Mouse (Mus musculus) left cerebral cortex, adult 2 months (tissue): Measurements from ENCODE around the gene Prdm11. TPM values are rescaled to one million over a fixed set of nuclear protein-coding genes. Genes with fewer than 3 reads are reported as not detected.
A peak's percentile ranks its signal among the peaks of the same experiment; 100 is the strongest.

Source experiments
- DNase-seq, 2 experiments: peaks; one replicate each; pipeline ENCODE4 v3.0.0; 2021 to 2022; ENCODE audit warnings: low spot score in 2 of 2, mixed read lengths in 1 of 2; ENCODE audit errors: extremely low spot score in 1 of 2
- H3K27ac ChIP-seq: fragments of 200-600 bp; 2 replicates; pipeline ENCODE4 v1.8.1; 2022
- H3K4me3 ChIP-seq: fragments of 200-600 bp; 2 replicates; pipeline ENCODE4 v1.8.1; 2022
- CTCF ChIP-seq: fragments of 200-600 bp; IDR thresholded peaks from 2 replicates; pipeline ENCODE4 v1.8.1; 2022; ENCODE audit warnings: antibody characterized with exemption, mild to moderate bottlenecking, moderate library complexity
- intact Hi-C: fragments of 180-260 bp; cut with DNase I; formaldehyde crosslinking; loops from one replicate; pipeline ENCODE4 v1.15.1; 2025
- long read RNA-seq, 2 experiments: library from polyadenylated mRNA; stranded (forward); transcript quantifications; one replicate each; pipeline ENCODE4 v2.0.0; 2021; ENCODE audit warnings: borderline mapping rate in 2 of 2
- total RNA-seq, 2 experiments: library from RNA; stranded (reverse); gene quantifications; 2 replicates each; pipeline ENCODE4 v1.2.3; 2021

Prdm11 gene
- 10 to 100 TPM; 24.7 to 24.8 TPM for total RNA-seq
- long read RNA-seq, experiment 1, partial matches to known transcripts, result 0 of 5 reads
- long read RNA-seq, experiment 1, other reads (novel, unspliced or antisense), result 4 of 5 reads
- long read RNA-seq, experiment 2, partial matches to known transcripts, result 1 of 2 reads
- long read RNA-seq, experiment 2, other reads (novel, unspliced or antisense), result 1 of 2 reads

- peak; percentile 33 to 41 for DNase-seq
- intact Hi-C loops, result no loop called here
- no peak for TF ChIP-seq CTCF
- H3K4me3 ChIP-seq, result peak within 1 kb of the TSS; percentile 84
- peak within 1 kb of the TSS; percentile 94 for H3K27ac ChIP-seq
Measured at GRCm38 (mm10) chr2:93045818-93046508, at the start of gene Prdm11. Gene Prdm11, minus strand, starts transcription at chr2:93046167.

DNA sequence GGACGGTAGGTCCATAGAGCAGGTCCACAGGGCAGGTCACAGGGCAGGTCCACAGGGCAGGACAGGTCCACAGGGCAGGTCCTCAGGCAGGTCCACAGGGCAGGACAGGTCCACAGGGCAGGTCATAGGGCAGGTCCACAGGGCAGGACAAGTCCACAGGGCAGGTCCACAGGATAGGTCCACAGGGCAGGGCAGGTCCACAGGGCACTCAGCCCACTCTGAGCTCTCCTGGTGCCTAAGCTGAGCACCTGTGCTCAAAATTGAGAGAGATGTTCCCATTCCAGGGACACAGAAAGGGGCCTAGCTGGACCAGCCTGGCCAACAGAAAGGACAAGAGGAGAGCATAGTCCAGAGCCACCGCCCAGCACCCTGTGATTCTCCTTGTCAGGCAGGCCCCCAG is 46.4 kb upstream of the Prdm11 start:
- no peak for DNase-seq
- Histone ChIP-seq H3K4me3 (no peak overlapping the region), H3K27ac (no peak overlapping the region)
- intact Hi-C loops, result no loop called here
- TF ChIP-seq CTCF, result no peak

- no peak for DNase-seq
- Histone ChIP-seq H3K4me3 (no peak overlapping the region), H3K27ac (no peak overlapping the region)
- intact Hi-C loops, result no loop called here
- no peak for TF ChIP-seq CTCF
Measured at GRCm38 (mm10) chr2:93091679-93092078, 45.7 kb upstream of the Prdm11 start.

DNA sequence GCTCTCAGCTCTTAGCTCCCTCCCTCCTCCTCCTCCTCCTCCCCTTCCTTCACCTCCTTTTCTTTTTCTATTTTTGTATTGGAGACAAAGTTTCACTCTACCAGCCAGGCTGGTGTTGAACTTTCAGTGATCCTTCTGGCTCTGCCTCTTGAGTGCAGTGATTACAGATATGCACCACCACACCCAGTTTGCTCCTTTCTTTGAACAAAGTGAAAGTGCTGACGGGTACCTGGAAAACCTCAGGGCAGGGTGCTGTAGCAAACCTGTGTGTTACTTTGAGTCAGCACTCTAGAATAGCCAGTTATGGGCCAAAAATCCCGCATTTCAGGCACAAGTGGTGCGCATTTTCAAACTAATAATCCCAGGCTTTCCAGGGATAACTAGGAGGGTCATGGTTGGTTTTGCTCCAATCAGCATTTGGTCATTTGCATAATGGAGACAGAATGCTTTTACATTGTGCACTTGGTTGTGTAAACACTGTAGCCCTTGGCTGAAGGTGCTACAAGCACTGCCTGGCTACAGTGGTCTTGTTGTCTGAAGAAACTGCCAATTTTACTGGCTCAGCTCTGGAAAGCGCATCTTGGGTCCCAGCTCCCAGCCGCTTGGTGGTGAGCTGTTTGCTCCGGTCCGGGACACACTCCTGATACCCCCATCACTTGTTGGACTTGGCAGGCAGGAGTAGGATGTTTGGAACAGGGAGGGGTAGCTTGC is 43.6 kb upstream of the Prdm11 start:
- H3K4me3 ChIP-seq, result no peak overlapping the region
- H3K27ac ChIP-seq, result no peak overlapping the region
- DNase-seq, result no peak
- intact Hi-C loops, result no loop called here
- no peak for TF ChIP-seq CTCF

GRCm38 (mm10) chr2:93088006-93088405 is 42.0 kb upstream of the Prdm11 start:
- H3K4me3 ChIP-seq, result no peak overlapping the region
- intact Hi-C loops, result no loop called here
- TF ChIP-seq CTCF, result no peak
- DNase-seq, result no peak
- no peak overlapping the region for H3K27ac ChIP-seq

- Histone ChIP-seq H3K27ac (peak overlapping the region; percentile 78), H3K4me3 (no peak overlapping the region)
- no peak for TF ChIP-seq CTCF
- DNase-seq, result peak; percentile 71 to 85
- intact Hi-C loops, result no loop called here
Measured at GRCm38 (mm10) chr2:93085291-93086027, 39.5 kb upstream of the Prdm11 start.

DNA sequence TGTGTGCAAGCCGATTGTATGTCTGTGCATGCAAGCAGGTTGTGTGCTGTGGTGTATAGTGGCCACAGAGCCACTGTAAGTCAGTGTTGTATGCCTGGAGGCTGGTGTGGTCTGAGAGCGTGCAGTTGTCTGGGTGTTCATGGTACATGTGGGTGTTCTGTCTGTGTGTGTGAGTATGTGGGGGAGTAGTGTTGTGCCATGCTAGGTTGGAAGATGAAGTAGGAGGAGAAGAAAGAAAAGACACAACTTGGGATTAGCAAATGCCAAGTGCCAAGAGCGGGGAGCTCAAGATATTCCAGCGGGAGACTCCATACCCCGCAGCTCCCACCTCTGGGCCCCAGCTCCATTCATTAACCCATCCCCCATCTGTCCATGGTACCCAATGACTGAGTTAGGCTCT is 38.5 kb upstream of the Prdm11 start:
- DNase-seq, result no peak
- intact Hi-C loops, result no loop called here
- Histone ChIP-seq H3K27ac (peak overlapping the region; percentile 78; the same call in 1 of the 2 replicates), H3K4me3 (no peak overlapping the region)
- TF ChIP-seq CTCF, result no peak

GRCm38 (mm10) chr2:93083317-93083716 is 37.4 kb upstream of the Prdm11 start:
- intact Hi-C loops, result no loop called here
- TF ChIP-seq CTCF, result no peak
- no peak for DNase-seq
- Histone ChIP-seq H3K27ac (no peak overlapping the region), H3K4me3 (no peak overlapping the region)

GRCm38 (mm10) chr2:93082846-93083245 is 36.9 kb upstream of the Prdm11 start:
- no peak for TF ChIP-seq CTCF
- intact Hi-C loops, result no loop called here
- H3K4me3 ChIP-seq, result no peak overlapping the region
- no peak for DNase-seq
- H3K27ac ChIP-seq, result no peak overlapping the region

GRCm38 (mm10) chr2:93080871-93081608 is 35.1 kb upstream of the Prdm11 start:
- DNase-seq, result no peak
- Histone ChIP-seq H3K4me3 (no peak overlapping the region), H3K27ac (no peak overlapping the region)
- no peak for TF ChIP-seq CTCF
- intact Hi-C loops, result no loop called here

DNA sequence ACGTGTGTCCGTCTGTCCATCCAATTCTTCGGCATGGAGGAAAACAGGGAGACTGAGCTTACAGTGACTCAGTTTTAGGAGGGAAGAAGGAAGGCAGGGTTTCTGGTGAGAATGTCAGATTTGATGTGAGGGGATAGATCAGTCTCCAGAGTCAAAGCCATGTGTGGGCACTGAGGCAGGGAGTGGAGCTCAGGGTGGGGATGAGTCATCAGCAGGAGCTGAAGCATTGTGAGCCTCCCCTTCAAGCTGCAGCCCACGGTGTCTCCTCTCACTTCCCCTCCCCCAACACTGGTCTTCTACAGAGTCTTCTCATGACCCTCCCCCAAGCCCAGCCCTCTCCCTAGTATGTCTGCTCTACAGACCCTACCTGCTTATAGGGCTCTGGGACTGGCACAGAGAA is 33.4 kb upstream of the Prdm11 start:
- no peak for DNase-seq
- TF ChIP-seq CTCF, result no peak
- Histone ChIP-seq H3K27ac (no peak overlapping the region), H3K4me3 (no peak overlapping the region)
- intact Hi-C loops, result no loop called here

GRCm38 (mm10) chr2:93076578-93076955 is 30.6 kb upstream of the Prdm11 start:
- peak overlapping the region; percentile 57; the same call in 1 of the 2 replicates for H3K27ac ChIP-seq
- DNase-seq, result no peak

More at GRCm38 (mm10) chr2:93076578-93076955, 30.6 kb upstream of the Prdm11 start:
- no peak overlapping the region for H3K4me3 ChIP-seq
- TF ChIP-seq CTCF, result no peak
- intact Hi-C loops, result no loop called here
